ENCODE assay signal across 9 mouse cellular contexts in genomic region chr13:31625333-31626101, GRCm38 (mm10). TPM values are rescaled to one million over a fixed set of nuclear protein-coding genes. Genes with fewer than 3 reads are reported as not detected.
DNase-seq lines count a peak whose midpoint lies in the region; ATAC-seq lines count a peak whose summit lies in the region.
"Had no signal": no experiment of that assay in that cellular context is flagged by ENCODE, and none has a peak within 500 bp of the region (broad histone marks: within the 10 kb centered on the region; RNA-seq: fewer than 3 reads in every experiment).

Foxf2 (plus strand) TSS chr13:31625816.

- peak within 1 kb of the TSS; percentile 53 for H3K9ac ChIP-seq in forebrain, embryonic 14.5 days (ENCODE audit: low read length)
- peak within 1 kb of the TSS; percentile 72 for H3K9ac ChIP-seq in intestine, embryonic 15.5 days

- H3K27me3 ChIP-seq in forebrain, embryonic 14.5 days (replicated peaks; ENCODE audit: control insufficient read depth, insufficient read depth, low read length): peaks cover 99% of the 10 kb centered on the region
- H3K27me3 ChIP-seq in intestine, embryonic 15.5 days (replicated peaks): peaks cover 79% of the 10 kb centered on the region
- H3K27me3 ChIP-seq in midbrain, embryonic 10.5 days (ENCODE audit: low read depth, poor library complexity, severe bottlenecking): peaks cover 100% of the 10 kb centered on the region

- ATAC-seq in forebrain, embryonic 14.5 days: peak; percentile 54
- peak; percentile 72 for ATAC-seq in intestine, embryonic 15.5 days
- ATAC-seq in erythroblast, adult 5-6 weeks (replicated peaks; ENCODE audit: low FRiP score, poor library complexity, severe bottlenecking): no peak

- DNase-seq in urinary bladder, adult 18-20 months (ENCODE audit: low spot score in 2 of 2): peak; percentile 46 to 51
- no peak for DNase-seq in urinary bladder, postnatal 10 days (ENCODE audit: low spot score)
- no peak for DNase-seq in forebrain, embryonic 14.5 days (ENCODE audit: low spot score)
- peak; percentile 69 for DNase-seq in midbrain, embryonic 10.5 days (ENCODE audit: low spot score)
- no peak for DNase-seq in right cerebral cortex, postnatal 10 days (ENCODE audit: low spot score in 2 of 2)
- no peak for DNase-seq in layer of hippocampus, adult 9-11 months

- no peaks in the 10 kb centered on the region for H3K36me3 ChIP-seq in forebrain, embryonic 14.5 days (ENCODE audit: control insufficient read depth, insufficient read depth, low read length)
- no peaks in the 10 kb centered on the region for H3K36me3 ChIP-seq in intestine, embryonic 15.5 days
- no peaks in the 10 kb centered on the region for H3K36me3 ChIP-seq in midbrain, embryonic 10.5 days

- WGBS in forebrain, embryonic 14.5 days: under 1% methylated on average over 43 of the region's 74 CpGs
- under 1% methylated on average over 71 of the region's 74 CpGs for WGBS in intestine, embryonic 15.5 days
- under 1% methylated on average over 64 of the region's 74 CpGs for WGBS in midbrain, embryonic 10.5 days

- peaks cover 15% of the 10 kb centered on the region for H3K4me1 ChIP-seq in forebrain, embryonic 14.5 days (ENCODE audit: control insufficient read depth, insufficient read depth, low read length)
- peaks cover 28% of the 10 kb centered on the region for H3K4me1 ChIP-seq in intestine, embryonic 15.5 days (replicated peaks)
- H3K4me1 ChIP-seq in midbrain, embryonic 10.5 days: peaks cover 56% of the 10 kb centered on the region

- peak within 1 kb of the TSS; percentile 75 for H3K4me2 ChIP-seq in forebrain, embryonic 14.5 days (ENCODE audit: low read length)
- H3K4me2 ChIP-seq in intestine, embryonic 15.5 days (replicated peaks): peak within 1 kb of the TSS; percentile 84

- no peaks in the 10 kb centered on the region for H3K9me3 ChIP-seq in forebrain, embryonic 14.5 days (replicated peaks; ENCODE audit: control insufficient read depth, low read length)
- no peaks in the 10 kb centered on the region for H3K9me3 ChIP-seq in intestine, embryonic 15.5 days
- no peaks in the 10 kb centered on the region for H3K9me3 ChIP-seq in midbrain, embryonic 10.5 days (replicated peaks)

- H3K27ac ChIP-seq in forebrain, embryonic 14.5 days (ENCODE audit: low read depth, low read length): peak within 1 kb of the TSS; percentile 48; the same call in 1 of the 2 replicates
- H3K27ac ChIP-seq in intestine, embryonic 15.5 days: peak within 1 kb of the TSS; percentile 87
- peak within 1 kb of the TSS; percentile 64; the same call in 1 of the 2 replicates for H3K27ac ChIP-seq in midbrain, embryonic 10.5 days (replicated peaks)

- peak within 1 kb of the TSS; percentile 38 for H3K4me3 ChIP-seq in forebrain, embryonic 14.5 days (ENCODE audit: low read depth, low read length)
- peak within 1 kb of the TSS; percentile 60 for H3K4me3 ChIP-seq in intestine, embryonic 15.5 days (replicated peaks)
- peak within 1 kb of the TSS; percentile 59 for H3K4me3 ChIP-seq in midbrain, embryonic 10.5 days

RNA-seq across cellular contexts. Expression of gene Foxf2, which starts in this region (rescaled TPM):
- polyA plus RNA-seq in forebrain, embryonic 14.5 days (2014; fragmentation: Nextera tagmentation; extraction: Ambion mirVana): 2.2 and 2.4 TPM in 2 replicates
- 17.7 and 20.1 TPM in 2 replicates for polyA plus RNA-seq in intestine, embryonic 15.5 days (2015; fragmentation: Nextera tagmentation; extraction: Ambion mirVana)
- polyA plus RNA-seq in midbrain, embryonic 10.5 days (2016; fragmentation: Nextera tagmentation; extraction: Ambion mirVana): 7.0 and 7.1 TPM in 2 replicates
- not detected in 2 replicates for total RNA-seq in erythroblast, adult 5-6 weeks (2015; ENCODE audit: low replicate concordance)
- not detected in 2 replicates for total RNA-seq in erythroblast, adult 5-6 weeks (2017; ENCODE audit: low replicate concordance)
- total RNA-seq: common myeloid progenitor, adult 5-6 weeks had no signal

Comparison
In these comparisons a context has a peak if more than half of its experiments do, and no peak if none do; other contexts are left out.
1. DNase-seq: peak in urinary bladder, adult 18-20 months (2 of 2) and midbrain, embryonic 10.5 days (single experiment); none in urinary bladder, postnatal 10 days (single experiment), forebrain, embryonic 14.5 days (single experiment), right cerebral cortex, postnatal 10 days (0 of 2) and layer of hippocampus, adult 9-11 months (single experiment).
2. Peak in every context shown above with its lines, with median percentiles within 50 percentile points of each other: H3K27ac ChIP-seq and H3K4me3 ChIP-seq.